Mouse (Mus musculus) cerebellum, adult 9-11 months (tissue): ENCODE measurements around the gene Cux2.
A peak's percentile ranks its signal among the peaks of the same experiment; 100 is the strongest.

Experiments used
- DNase-seq: peaks from one replicate; pipeline ENCODE4 v3.0.0; 2022

The Cux2 gene

DNA sequence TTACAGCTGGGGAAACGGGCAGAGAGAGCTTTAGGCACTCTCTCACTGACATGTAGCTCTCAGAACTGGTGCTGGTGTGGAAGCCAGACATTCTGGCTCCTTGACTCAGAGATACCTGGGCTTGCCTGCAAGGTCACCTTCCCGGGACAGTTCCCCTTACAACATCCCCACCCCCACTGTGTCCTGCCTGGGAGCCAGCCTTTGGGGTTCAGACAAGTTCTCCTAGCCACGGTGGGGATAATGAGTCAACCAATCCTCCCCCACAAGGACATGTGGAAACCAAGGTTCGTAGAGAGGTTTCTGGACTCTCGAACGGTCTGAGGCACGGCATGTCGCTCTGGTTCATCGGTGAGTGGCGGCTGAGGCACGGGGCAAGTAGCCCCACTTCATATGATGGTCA is 193.2 kb downstream of the Cux2 start:
- no peak for DNase-seq

DNA sequence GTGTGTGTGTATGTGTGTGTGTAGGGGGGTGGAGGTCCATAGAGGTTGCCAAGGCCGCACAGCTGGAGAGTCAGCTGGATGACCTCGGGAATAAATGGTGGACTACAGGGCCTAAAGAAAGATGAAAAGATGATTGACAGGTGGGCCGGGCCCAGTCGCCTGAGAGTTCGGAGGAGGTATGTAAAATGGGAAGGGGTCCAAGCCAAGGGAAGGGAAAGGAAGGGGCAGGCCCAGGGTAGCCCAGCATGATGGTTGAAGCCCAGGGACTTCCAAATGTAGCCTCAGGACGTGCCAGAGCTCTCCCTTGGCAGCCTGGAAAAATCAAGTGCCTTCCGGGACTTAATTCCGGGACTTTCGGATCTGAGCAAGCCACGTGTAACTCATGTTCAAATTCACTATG is 195.1 kb downstream of the Cux2 start:
- DNase-seq: no peak

DNA sequence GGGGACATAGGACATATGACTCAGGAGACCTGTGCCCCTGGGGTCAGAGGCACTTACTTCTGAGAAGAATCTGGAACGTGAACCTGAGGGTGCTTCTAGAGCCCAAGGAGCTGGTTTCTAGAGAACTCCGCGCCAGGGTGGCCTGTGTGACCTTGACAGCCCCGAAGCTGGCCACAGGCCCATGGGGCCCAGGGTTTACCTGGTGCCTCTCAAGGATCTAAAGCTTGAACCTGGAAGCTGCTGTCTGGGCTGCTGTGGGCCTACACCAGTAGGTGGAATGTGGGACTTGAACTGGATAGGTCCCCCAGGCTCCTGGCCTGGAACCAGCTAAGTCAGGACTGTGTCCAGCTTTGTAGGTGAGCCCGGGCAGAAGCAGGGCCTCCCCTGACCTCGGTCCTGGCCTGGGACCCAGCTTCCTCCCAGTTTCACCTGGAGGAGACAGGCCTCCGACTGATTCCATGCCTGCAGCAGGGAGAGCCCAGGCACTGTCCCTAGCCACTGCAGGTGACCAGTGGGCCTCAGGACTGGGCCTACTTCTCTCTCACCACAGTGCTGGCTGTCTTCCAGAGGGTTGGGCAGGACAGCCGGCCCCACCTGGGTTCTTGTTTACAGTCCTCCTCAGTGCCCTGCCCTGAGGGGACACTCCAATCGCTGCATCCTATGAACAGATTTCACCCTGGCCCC is 196.4 kb downstream of the Cux2 start:
- peak; percentile 65 for DNase-seq

DNA sequence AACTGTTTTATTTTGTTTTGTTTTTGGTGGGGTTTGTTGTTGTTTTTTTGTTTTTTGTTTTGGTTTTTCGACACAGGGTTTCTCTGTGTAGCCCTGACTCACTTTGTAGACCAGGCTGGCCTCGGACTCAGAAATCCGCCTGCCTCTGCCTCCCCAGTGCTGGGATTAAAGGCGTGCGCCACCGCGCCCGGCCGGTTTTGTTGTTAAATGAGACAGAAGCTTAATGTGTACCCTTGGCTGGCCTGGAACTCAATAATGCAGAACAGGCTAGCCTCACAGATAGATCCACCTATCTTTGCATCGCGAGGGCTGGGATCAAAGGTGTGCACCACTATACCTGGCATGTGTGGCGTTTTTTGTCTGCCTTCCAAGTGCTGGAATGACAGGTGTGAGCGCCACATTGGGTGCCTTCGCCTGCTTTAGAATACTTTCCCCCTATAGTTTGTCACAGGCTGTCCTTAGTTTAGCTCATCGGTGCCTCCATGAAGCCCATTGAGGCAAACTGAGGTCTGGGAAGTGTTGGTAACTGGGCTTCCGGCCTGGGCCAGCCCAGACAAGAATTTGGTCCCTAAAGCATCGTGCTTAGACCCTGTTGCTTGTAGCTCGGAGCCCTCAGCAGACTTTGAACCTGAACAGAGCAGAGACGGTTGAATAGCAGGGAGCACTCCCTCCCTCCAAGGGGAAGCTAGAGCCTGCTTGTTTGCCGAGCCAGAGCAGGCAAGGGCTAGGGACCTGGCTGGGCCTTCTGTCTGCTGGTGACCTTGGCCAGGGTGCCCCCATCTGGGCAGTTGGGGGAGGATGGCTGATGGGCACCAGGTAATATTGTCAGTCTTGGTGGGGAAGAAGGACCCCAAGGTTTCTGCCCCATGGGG is 200.2 kb downstream of the Cux2 start:
- peak; percentile 68 for DNase-seq

DNA sequence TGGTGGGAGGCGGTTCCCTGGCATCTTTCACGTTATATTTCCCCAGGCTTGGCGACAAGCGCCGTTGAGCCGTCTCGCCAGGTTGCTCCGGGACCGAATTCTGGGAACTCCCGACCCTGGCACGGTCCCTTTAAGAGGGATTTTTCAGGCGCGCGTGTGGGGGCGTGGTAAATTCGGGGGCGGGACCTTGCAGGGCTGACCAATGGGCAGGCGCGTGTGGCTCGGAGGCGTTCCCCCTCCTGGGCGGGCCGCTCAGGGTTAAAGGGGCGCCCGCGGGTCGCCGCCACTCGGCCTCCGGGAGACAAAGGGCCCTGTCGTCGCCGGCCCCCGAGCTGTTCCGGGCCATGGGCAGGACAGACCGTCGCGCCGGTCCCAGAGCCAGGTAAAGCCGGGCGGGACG is 201.2 kb downstream of the Cux2 start, which contains the start of gene Pheta1:
Gene Pheta1 (plus strand): TSS at position 242 of the 400 bp plus-strand sequence.
- peak; percentile 92 for DNase-seq

DNA sequence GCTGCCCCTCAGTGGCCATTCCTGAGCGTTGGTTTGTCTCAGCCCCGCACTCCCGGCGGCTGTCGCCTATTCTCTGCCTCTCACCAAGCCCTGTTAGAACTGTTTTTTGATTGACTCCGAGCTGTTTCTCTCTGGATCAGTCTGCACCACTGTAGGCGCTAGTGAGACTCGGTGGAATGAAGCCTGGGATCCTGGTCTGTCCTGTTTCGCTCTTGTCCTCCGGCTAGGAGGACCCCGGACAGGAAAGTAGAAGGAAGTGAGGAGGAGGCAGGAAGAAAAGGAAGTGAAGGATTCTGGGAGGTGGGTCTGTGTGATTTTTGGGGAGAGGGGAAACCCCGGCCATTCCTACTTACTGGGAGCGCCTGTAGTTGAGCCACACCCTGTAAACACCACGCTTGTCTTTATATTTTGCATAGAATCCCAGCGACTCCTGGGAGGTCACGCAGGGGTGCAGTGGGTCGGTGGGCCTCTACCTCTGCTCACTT is 201.8 kb downstream of the Cux2 start:
- DNase-seq: peak; percentile 63

DNA sequence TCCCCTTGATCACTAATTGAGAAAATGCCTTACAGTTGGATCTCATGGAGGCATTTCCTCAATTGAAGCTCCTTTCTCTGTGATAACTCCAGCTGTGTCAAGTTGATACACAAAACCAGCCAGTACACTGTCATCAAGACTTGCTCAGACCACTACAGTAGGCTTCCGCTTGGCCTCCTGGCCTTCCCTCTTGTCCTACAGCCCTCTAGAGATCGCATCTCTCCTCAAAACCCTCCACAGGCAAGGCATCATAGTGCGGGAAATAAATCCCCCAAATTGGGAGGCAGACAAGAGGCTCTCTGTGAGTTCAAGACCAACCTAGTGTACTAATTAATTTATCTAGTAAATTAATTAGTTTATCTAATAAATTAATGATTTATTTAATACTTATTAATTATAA is 202.6 kb downstream of the Cux2 start:
- DNase-seq: peak; percentile 34

DNA sequence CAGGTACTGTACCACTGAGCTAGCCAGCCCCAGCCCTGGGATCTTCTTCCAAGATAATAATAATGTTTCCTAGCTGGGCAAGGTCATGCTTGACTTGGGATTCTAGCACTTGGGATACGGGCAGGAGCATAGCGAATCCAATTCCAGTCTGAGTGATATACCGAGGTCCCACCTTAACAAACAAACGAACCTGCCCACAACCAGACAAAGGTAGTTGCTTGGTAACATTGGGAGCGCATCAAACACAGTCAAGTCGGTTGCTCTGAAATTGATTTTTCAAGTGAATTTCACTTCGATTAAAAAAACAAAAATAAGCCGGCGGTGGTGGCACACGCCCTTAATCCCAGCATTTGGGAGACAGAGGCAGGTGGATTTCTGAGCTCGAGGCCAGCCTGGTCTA is 203.6 kb downstream of the Cux2 start:
- no peak for DNase-seq

DNA sequence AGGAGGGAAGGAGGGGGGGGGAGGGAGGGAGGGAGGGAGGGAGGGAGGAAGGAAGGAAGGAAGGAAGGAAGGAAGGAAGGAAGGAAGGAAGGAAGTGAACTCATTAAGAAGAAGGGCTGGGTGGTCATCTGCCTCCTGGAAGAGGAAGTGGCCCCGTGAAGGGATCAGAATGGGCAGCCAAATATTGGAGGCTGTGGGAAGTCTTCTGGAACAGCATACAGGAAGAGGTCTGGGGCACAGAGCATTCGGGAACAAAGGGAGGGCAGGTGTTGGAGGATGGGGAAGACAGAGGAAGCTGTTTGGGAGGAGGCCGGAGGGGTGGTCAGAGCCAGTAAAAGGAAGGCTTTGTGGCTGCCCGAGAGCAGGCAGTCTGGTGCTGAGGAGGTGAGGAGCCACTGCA is 204.5 kb downstream of the Cux2 start:
- peak; percentile 28 for DNase-seq

DNA sequence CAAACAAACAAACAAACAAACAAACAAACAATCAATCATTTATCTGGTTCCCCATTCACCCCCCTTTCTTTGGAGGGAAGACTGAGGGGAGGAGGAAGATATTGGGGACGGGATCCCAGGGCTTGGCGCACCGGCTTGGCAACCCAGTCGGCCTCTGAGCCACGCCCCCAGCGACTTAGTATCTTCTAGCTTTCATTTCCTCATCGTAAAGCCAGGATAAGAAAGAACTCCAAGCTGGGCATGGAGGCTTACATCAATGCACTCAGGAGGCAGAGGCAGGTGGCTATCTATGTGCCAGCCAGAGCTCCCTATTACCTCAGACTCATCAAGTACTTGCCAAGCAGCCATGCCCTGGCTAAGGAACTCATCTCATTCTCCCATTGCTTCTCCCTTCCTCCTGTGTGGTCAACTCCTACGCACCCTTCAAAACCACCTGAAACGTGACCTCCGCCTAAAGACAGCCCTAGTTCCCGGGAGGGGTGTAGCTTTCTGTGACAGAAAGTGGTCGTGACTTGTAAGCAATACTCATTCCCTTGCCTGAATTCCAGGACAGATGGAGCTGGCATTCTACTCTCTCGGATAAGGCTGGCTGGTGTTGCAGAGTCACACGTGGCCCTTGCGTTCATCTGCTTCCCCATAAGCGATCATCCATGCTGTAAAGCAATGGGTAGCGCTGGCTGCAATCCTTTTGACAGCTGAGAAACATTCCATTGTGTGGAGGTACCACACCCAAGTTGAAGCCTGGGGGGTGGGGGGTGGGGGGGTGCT is 206.6 kb downstream of the Cux2 start:
- DNase-seq: peak; percentile 62

DNA sequence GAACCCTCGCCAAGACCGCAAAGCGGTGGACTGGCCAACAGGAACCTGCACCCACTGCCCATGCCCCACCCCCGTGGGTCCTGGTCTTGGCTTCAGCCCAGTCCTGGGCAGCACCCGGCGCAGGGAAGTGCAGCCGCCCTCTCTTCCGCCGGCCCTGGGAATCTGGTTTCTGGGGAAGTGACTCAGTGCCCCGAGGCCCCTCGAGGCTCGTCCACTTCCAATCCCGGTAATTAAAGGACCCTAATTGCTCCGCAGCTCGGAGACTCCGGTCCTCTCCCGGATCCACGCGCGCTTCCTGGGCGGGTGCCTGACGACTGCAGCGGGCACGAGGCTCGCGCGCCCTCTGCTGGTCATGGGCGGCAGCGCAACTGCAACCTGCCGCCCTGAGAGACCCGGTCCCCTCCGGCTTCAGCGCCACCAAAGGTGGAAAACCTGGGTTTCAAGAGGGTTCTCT is 207.2 kb downstream of the Cux2 start:
- peak; percentile 84 for DNase-seq

DNA sequence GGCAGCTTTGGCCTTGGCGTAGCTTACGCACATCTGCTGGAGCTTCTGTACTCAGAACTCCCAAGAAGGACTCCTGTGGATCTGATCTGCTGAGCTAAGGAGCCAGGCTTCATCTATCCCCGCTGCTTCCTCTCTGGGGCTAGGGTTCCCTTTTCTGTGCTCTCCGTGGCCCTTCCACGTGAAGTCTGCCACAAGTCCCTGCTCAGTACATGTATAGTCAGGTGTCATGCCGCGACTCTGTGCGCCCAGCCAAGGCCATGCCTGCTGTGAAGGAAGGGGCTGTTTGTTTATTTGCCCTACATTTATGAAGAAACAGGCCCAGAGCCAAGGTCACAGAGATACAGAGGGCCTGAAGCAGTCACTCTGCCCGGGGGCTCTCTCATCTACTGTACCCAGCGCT is 207.9 kb downstream of the Cux2 start:
- peak; percentile 51 for DNase-seq

DNA sequence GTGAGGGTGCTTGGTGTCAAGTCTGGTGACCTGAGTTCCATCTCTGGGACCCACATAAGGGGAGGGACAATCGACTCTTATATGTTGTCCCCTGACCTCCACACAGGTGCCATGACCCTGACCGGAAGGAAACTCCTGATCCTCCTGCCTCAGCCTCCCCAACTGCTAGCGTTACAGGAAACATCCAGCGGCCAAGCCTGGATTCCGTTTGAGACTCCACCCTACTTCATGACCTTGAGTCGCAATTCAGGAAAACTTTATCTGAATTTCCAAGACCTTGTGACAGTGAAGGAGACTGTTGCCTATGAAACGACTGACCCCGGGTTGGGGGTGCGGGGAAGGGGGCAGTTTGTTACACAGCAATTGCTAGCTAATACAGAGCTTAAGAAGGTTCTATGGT is 208.4 kb downstream of the Cux2 start:
- DNase-seq: no peak

DNA sequence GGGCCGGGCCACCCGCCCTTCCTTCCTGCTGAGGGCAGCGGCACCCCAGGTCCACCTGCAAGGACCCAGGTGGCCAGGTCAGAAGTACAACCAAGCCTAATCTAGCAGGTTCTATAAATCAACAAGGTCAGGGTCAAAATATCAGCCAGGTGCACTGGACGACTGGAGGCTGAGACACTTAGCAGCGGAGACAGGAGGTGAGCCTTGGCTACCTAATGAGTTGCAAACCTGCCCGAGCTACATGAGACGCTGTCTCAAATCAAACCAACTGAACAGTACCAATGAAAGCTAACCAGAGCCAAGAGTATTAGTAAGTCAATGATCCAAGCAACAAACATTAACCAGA is 210.8 kb downstream of the Cux2 start:
- DNase-seq: no peak

DNA sequence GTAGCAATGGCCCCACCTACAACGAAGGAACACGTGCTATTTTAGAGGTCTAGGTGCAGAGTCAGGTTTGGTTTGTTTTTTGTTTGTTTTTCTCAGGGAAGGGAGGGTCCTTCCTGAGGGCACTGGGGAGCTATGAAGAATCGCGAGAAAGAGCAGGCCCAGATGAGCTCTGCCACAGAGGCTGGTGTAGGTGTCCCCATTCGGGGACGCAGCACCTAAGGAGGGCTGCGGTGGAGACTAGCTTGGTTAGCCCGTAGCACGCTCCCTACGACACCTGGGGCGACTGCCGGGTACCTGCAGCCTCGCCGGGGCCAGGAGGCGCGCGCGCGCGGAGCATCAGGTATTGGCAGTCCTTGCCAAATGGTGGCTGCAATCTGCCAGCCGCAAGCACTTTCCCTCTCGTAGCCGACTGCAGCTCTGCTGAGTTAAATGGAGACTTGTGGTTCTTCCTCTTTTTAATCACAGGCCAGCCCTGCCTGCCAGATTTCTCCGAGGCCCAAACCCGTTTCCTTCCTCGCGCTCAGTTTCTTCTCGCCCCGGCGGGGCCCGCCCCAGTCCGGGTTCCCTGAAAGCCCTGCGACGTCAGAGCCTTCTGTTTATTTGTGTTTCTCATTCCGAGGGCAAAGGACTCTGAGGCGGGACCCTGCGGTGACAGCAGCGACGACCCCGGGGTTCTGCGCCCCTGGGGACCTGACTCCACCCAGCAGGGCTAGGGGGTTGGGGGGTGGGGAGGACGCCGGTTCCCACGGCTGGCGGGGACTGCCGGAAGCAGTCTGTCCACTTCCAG is 211.4 kb downstream of the Cux2 start:
- DNase-seq: peak; percentile 78

DNA sequence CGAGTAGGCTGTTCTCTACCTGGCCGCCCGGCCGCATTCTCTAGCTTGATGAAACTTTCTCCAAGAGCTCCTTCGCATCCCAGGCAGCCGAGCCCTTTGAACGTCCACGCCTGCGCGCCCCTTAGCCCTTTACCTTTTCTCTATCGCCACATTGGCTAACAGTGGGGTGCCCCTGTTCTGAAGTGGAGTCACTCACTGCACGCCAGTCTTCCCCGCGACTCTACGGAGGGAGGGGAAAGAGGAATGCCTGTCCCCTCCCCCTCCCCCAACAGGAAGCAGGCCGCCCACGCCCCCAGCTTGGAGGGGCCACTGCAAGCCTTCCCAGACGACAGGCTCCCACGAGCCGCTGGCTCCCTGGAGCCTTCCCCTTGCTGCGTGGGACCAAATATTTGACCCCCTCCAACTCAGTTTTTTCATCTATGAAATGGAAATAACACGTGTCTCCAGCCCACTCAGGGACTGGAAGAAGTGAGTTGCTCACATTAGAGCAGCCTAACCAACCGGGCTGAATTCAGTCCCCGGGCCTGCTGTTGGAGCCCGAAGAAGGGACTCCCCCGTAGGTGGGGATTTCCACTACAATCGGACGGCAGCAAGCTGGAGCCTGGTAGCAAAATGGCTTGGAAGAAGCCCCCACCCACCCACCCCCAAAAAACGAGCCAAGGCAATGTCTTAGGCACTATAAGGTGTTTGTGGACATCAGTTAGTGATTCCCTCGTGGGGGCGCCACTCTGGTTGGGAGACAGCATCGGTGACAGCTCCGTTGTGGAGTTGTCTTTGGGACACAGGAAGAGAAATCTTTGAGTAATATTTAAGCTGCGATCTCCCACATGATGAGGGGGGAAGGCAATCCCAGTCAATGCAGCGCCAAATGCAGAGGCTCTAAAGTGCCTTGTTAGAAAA is 212.2 kb downstream of the Cux2 start, which contains the start of gene Sh2b3:
Gene Sh2b3 (minus strand): TSS at position 206 of the 900 bp plus-strand sequence.
- no peak for DNase-seq

DNA sequence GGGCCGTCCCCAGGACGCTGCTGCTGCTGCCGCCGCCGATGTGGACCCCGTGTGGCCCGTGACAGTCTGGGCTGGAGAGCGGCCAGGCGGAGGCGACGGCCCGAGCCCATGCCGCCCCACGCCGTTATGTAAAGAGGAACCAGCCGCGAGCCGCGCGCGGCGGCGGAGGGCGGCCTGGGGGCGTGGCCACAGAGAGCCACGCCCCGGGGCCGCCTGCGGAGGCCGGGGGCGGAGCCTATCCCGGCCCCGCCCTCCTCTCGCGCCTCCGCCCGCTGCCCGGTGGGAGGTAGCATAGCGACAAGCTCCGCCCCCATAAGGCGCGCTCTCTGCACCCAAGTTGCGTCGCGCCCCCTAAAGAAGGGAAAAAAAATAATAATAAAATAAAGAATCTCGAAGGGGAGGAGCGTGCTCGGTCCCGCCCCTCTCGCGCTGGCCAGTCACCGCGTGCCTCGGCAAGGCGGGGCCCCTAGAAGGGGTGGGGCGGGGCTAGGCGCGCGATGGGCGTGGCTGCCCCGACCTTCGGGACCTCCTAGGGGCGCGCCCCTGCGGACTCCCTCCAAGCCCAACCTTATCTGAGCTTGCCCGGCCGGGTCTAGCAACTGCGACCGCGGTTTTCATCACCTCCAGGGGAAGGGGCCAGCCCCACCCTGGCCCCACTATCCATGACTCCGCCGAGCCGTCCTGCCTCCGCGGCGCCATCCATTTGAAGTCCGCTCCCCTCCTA is 213.0 kb downstream of the Cux2 start:
- DNase-seq: peak; percentile 90

DNA sequence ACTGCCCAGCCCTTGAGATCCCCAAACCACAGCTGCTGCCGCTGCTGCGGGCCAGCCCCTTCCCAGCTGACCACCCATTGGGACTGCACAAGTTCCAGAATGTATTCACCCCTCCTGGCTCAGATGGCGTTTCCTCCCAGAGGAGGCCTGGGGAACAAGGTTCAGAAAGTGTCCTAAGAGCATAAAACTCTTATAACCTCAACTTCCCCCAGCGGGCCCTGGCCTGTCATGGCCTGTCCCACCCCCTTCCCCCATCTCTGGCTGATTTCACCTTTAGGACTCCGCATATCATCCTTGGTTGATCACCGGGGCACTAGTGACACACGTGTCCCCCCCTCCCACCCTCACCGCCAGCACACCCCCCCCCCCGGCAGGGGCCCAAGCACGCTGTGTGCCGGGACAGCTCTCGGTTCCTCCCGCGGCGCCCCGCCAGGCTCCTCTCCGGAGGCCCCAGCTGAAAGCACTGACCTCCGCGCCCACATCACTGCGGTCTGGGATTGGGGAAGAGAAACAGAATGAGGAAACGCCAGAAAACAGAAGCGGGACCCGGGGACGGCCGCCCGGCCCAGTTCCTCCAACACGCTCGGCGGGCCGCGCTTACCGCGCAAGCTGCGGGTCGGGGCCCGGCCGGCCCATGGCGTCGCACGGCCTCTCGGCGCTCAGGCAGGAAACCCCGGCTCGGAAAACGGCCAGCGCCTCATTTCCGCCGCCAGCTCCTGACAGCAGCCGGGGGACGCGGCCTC is 213.8 kb downstream of the Cux2 start:
- DNase-seq: no peak

DNA sequence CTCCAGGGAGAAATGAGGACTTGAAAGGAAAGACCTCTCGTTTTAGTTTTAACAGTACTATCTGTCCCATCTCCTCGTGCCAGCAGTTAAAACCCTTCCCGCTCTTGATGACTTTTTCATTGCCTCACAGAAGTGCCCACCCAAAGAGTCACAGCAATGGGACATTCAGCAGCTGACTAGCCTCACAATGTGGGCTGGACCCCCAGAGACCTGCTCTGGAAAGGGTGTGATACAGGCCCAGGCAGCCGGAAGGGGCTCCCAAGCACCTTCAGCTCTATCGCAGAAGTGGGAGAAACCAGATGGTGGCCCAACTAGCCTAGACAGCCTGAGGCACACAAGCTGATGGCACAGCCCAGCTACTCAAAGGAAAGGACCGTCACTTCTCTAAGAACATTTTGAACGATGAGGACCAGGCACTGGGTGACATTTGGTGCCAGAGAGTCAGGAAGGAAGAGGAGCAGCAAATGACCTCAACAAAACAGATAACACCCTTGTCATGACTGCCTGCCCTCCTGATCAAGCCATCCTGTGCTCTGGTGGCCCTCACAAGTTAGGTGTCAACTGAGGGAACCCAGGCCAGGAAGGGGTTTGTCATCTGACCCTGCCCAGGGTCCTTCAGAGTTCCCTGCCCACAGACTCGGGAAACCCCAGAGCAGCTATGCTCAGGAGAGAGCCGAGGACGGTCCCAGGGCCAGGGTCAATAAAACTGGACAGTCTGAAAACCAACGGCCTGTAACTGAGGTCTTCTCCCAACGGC is 214.7 kb downstream of the Cux2 start:
- DNase-seq: no peak
